8 mouse cellular contexts compared by ENCODE assay signal in the genomic region with DNA sequence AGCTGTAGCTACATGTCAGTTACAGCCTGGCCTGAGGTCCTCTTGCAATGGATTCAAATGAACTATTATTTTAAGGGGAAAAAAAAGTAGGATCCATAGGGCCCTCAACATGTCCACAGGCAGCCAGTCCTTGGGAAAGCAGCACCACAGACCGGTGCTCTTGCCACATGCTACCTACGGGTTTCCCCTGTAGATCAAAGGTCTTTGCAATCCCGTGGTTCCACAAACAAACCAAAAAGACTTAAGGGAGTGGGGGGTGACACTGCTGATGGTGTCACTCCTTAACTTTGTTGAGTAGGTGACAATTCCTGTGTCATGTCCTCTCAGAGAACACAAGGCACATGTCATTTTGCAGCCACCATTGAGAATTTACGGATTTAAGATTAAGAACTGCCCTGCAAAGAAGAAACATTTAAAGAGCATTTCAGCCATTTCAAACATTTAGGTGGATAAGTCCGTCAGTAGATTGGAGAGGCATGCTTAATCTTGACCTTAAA. TPM values are rescaled to one million over a fixed set of nuclear protein-coding genes. Genes with fewer than 3 reads are reported as not detected.
DNase-seq lines count a peak whose midpoint lies in the region; ATAC-seq and TF ChIP-seq lines count a peak whose summit lies in the region.

No protein-coding gene starts in this region.

- peak overlapping the region; percentile 91 for H3K4me3 ChIP-seq in megakaryocyte, embryonic 14.5 days (replicated peaks)
- peak overlapping the region; percentile 68 for H3K4me3 ChIP-seq in limb, embryonic 14.5 days (replicated peaks; ENCODE audit: low read length)

- ATAC-seq in CD4-positive, CD25-positive, alpha-beta regulatory T cell, adult 4 months: no peak
- ATAC-seq in megakaryocyte, adult 5-6 weeks (ENCODE audit: poor library complexity, severe bottlenecking): no peak
- ATAC-seq in limb, embryonic 14.5 days (ENCODE audit: low FRiP score, low read depth): no peak

- H3K36me3 ChIP-seq in megakaryocyte, embryonic 14.5 days (replicated peaks; ENCODE audit: low read length): peaks cover 40% of the 10 kb centered on the region
- H3K36me3 ChIP-seq in limb, embryonic 14.5 days (ENCODE audit: control insufficient read depth, insufficient read depth, low read length): peaks cover 8% of the 10 kb centered on the region; the same call in 1 of the 2 replicates

- H3K27ac ChIP-seq in limb, embryonic 14.5 days (replicated peaks; ENCODE audit: low read depth, low read length): no peak overlapping the region

- 7% methylated on average over 5 of the region's 5 CpGs for WGBS in limb, embryonic 14.5 days

- H3K27me3 ChIP-seq in megakaryocyte, embryonic 14.5 days (replicated peaks): no peaks in the 10 kb centered on the region
- H3K27me3 ChIP-seq in limb, embryonic 14.5 days (ENCODE audit: control insufficient read depth, insufficient read depth, low read length): no peaks in the 10 kb centered on the region

- H3K9me3 ChIP-seq in megakaryocyte, embryonic 14.5 days: peaks cover 6% of the 10 kb centered on the region
- no peaks in the 10 kb centered on the region for H3K9me3 ChIP-seq in limb, embryonic 14.5 days (ENCODE audit: control insufficient read depth, low read length)

- peak; percentile 20 for DNase-seq in CD4-positive, CD25-positive, alpha-beta regulatory T cell, adult 2 months (ENCODE audit: low read depth, low spot score)
- no peak for DNase-seq in limb, embryonic 14.5 days (ENCODE audit: low spot score)
- DNase-seq in yolk sac, embryonic 10.5 days (ENCODE audit: low spot score): peak; percentile 64
- no peak for DNase-seq in retina, postnatal 1 day
- no peak for DNase-seq in thymus, postnatal 36 days

- no peak for TF ChIP-seq POLR2A in limb, embryonic 14.5 days (IDR thresholded peaks at IDR 0.05; ENCODE audit: borderline replicate concordance, extremely low read depth, insufficient read depth, insufficient read length)

- H3K4me2 ChIP-seq in limb, embryonic 14.5 days (replicated peaks; ENCODE audit: low read depth, low read length, severe bottlenecking): peak overlapping the region; percentile 79

- H3K9ac ChIP-seq in limb, embryonic 14.5 days (ENCODE audit: low read depth, low read length, severe bottlenecking): peak overlapping the region; percentile 73

- H3K4me1 ChIP-seq in megakaryocyte, embryonic 14.5 days: peaks cover 70% of the 10 kb centered on the region
- H3K4me1 ChIP-seq in limb, embryonic 14.5 days (ENCODE audit: control insufficient read depth, insufficient read depth, low read length): peaks cover 15% of the 10 kb centered on the region

RNA-seq across cellular contexts. Expression of a gene that starts 1.0 kb away (rescaled TPM):
- 10 to 100 TPM; 17.4 to 21.3 TPM for polyA plus RNA-seq in CD4-positive, CD25-positive, alpha-beta regulatory T cell, adult 4 months (2017; shearing (Covaris generic))
- 24.2 and 39.2 TPM in 2 replicates for polyA plus RNA-seq in megakaryocyte, embryonic 14.5 days (2012; ENCODE audit: insufficient read depth, low replicate concordance)
- 24.9 and 25.6 TPM in 2 replicates for total RNA-seq in megakaryocyte, adult 5-6 weeks (2015)
- total RNA-seq in megakaryocyte, adult 5-6 weeks (2017): 12.2 and 18.0 TPM in 2 replicates
- polyA plus RNA-seq in limb, embryonic 14.5 days (2012; rRNA removed): 42.6 and 44.5 TPM in 2 replicates
- 82.9 and 103 TPM in 2 replicates for polyA plus RNA-seq in limb, embryonic 14.5 days (2014; fragmentation: Nextera tagmentation; extraction: Ambion mirVana)

RNA-seq across cellular contexts. Expression of a gene that starts 13.4 kb away (rescaled TPM):
- polyA plus RNA-seq in CD4-positive, CD25-positive, alpha-beta regulatory T cell, adult 4 months (2017; shearing (Covaris generic)): 100 to 1,000 TPM; 121 to 138 TPM
- 104 and 119 TPM in 2 replicates for polyA plus RNA-seq in megakaryocyte, embryonic 14.5 days (2012; ENCODE audit: insufficient read depth, low replicate concordance)
- total RNA-seq in megakaryocyte, adult 5-6 weeks (2015): 80.0 and 89.7 TPM in 2 replicates
- total RNA-seq in megakaryocyte, adult 5-6 weeks (2017): 96.0 and 119 TPM in 2 replicates
- polyA plus RNA-seq in limb, embryonic 14.5 days (2012; rRNA removed): 105 and 133 TPM in 2 replicates
- polyA plus RNA-seq in limb, embryonic 14.5 days (2014; fragmentation: Nextera tagmentation; extraction: Ambion mirVana): 176 and 185 TPM in 2 replicates

RNA-seq across cellular contexts. Expression of a gene that starts 13.4 kb away (rescaled TPM):
- 10 to 100 TPM; 19.2 to 22.6 TPM for polyA plus RNA-seq in CD4-positive, CD25-positive, alpha-beta regulatory T cell, adult 4 months (2017; shearing (Covaris generic))
- polyA plus RNA-seq in megakaryocyte, embryonic 14.5 days (2012; ENCODE audit: insufficient read depth, low replicate concordance): 0.68 TPM in 1 of 2 replicates, not detected in the other
- 13.2 and 13.4 TPM in 2 replicates for total RNA-seq in megakaryocyte, adult 5-6 weeks (2015)
- 6.8 and 10.2 TPM in 2 replicates for total RNA-seq in megakaryocyte, adult 5-6 weeks (2017)
- 55.7 and 58.5 TPM in 2 replicates for polyA plus RNA-seq in limb, embryonic 14.5 days (2012; rRNA removed)
- 83.4 and 87.0 TPM in 2 replicates for polyA plus RNA-seq in limb, embryonic 14.5 days (2014; fragmentation: Nextera tagmentation; extraction: Ambion mirVana)

RNA-seq across cellular contexts. Expression of a gene that starts 37.5 kb away (rescaled TPM):
- polyA plus RNA-seq in CD4-positive, CD25-positive, alpha-beta regulatory T cell, adult 4 months (2017; shearing (Covaris generic)): 10 to 100 TPM; 13.9 to 19.9 TPM
- polyA plus RNA-seq in megakaryocyte, embryonic 14.5 days (2012; ENCODE audit: insufficient read depth, low replicate concordance): 1.8 and 16.7 TPM in 2 replicates
- total RNA-seq in megakaryocyte, adult 5-6 weeks (2015): 13.4 and 22.4 TPM in 2 replicates
- total RNA-seq in megakaryocyte, adult 5-6 weeks (2017): 15.9 and 23.1 TPM in 2 replicates
- 110 and 111 TPM in 2 replicates for polyA plus RNA-seq in limb, embryonic 14.5 days (2012; rRNA removed)
- polyA plus RNA-seq in limb, embryonic 14.5 days (2014; fragmentation: Nextera tagmentation; extraction: Ambion mirVana): 164 and 166 TPM in 2 replicates

RNA-seq across cellular contexts. Expression of a gene that starts 37.6 kb away (rescaled TPM):
- polyA plus RNA-seq in CD4-positive, CD25-positive, alpha-beta regulatory T cell, adult 4 months (2017; shearing (Covaris generic)): 10 to 100 TPM; 51.4 to 71.8 TPM
- polyA plus RNA-seq in megakaryocyte, embryonic 14.5 days (2012; ENCODE audit: insufficient read depth, low replicate concordance): 12.0 and 12.6 TPM in 2 replicates
- 18.5 and 24.4 TPM in 2 replicates for total RNA-seq in megakaryocyte, adult 5-6 weeks (2015)
- total RNA-seq in megakaryocyte, adult 5-6 weeks (2017): 26.1 and 27.3 TPM in 2 replicates
- 30.2 and 39.8 TPM in 2 replicates for polyA plus RNA-seq in limb, embryonic 14.5 days (2012; rRNA removed)
- polyA plus RNA-seq in limb, embryonic 14.5 days (2014; fragmentation: Nextera tagmentation; extraction: Ambion mirVana): 39.7 and 40.1 TPM in 2 replicates

Comparison
In these comparisons a context has a peak if more than half of its experiments do, and no peak if none do; other contexts are left out.
1. DNase-seq: peak in CD4-positive, CD25-positive, alpha-beta regulatory T cell, adult 2 months (single experiment) and yolk sac, embryonic 10.5 days (single experiment); none in limb, embryonic 14.5 days (single experiment), retina, postnatal 1 day (single experiment) and thymus, postnatal 36 days (0 of 2).
2. RNA of a gene that starts 13.4 kb away (polyA plus RNA-seq): 55.7 to 87.0 TPM in limb, embryonic 14.5 days and 19.2 to 22.6 TPM in CD4-positive, CD25-positive, alpha-beta regulatory T cell, adult 4 months; 0.68 TPM in megakaryocyte, embryonic 14.5 days; every median in the first group is over 10 times any median in the second.